Mouse (Mus musculus): ENCODE results near the gene Rce1. TPM values are rescaled to one million over a fixed set of nuclear protein-coding genes. Genes with fewer than 3 reads are reported as not detected.
"Not testable (repeated sequence)": the region's sequence is repeated elsewhere in the genome, so short reads cannot be mapped to it uniquely, and the experiment has no call there.

Rce1 gene
- total and polyA plus RNA-seq, 3 experiments: 32.9 to 52.1 (median 45.3) TPM

DNA sequence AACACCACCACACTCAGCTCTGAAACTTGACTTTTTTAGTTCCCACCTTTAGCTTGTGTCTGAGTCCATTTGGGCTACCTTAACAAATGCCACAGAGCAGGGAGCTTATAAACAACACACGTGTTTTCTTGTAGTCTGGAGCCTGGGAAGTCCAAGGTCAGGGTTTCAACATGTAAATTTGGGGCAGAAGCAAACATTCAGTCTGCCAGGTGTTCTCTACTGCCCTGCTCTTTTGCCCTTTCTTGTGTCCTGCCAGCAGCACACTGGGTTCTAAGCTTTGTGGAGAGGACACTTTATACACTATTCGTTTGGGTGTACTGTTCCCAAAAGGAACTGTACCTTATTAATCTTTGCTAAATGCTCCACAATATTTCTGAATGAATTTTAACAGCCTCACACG, 37.0 kb downstream of the Rce1 start:
- in situ Hi-C loops (cut with MboI; ENCODE audit: low pct_ligation_motif_present, low pct_unique_long_range_greater_than_20kb, low sequenced_read_pairs) (no loop called here), dilution Hi-C loops (cut with MboI; ENCODE audit: extremely low pct_ligation_motif_present, extremely low pct_unique_long_range_greater_than_20kb, low sequenced_read_pairs) (no loop called here)

DNA sequence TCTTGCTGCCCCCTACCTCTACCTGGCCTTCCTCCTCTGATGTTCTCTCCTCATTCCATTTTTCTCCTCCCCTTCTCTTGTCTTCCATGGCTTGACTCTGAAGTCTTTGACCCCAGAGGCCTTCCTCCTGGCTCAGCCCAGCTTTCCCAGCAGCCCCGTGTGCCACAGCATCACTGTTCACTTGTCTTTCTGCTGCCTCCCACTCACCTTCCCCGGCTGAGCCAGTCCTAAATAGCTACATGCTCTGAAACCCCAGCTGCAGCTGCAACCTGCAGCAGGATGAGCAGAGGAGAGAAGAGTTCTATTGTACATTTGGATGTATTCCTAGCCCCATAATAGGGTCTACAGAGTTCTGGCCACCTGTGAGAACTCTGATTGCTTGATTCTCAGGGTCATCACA, 38.0 kb downstream of the Rce1 start:
- H3K27me3 ChIP-seq (replicated peaks): no peaks in the 10 kb centered on the region
- no peaks in the 10 kb centered on the region; a peak in 1 of 4 replicates for H3K4me1 ChIP-seq (ENCODE audit: control insufficient read depth in 1 of 2, insufficient read depth in 2 of 2)
- H3K4me3 ChIP-seq (replicated peaks in 1 of 3; ENCODE audit: low read depth in 2 of 3, low read length in 2 of 3, poor library complexity in 1 of 3): no peak overlapping the region
- dilution Hi-C loops (cut with MboI; ENCODE audit: extremely low pct_ligation_motif_present, extremely low pct_unique_long_range_greater_than_20kb, low sequenced_read_pairs) (no loop called here), in situ Hi-C loops (cut with MboI; ENCODE audit: low pct_ligation_motif_present, low pct_unique_long_range_greater_than_20kb, low sequenced_read_pairs) (no loop called here)
- H3K36me3 ChIP-seq (replicated peaks in 1 of 2; ENCODE audit: control insufficient read depth in 1 of 2, insufficient read depth in 1 of 2, low read length in 1 of 2): no peaks in the 10 kb centered on the region
- no peak overlapping the region for H3K27ac ChIP-seq (ENCODE audit: insufficient read depth, low read depth)
- no peaks in the 10 kb centered on the region for H3K9me3 ChIP-seq (replicated peaks; ENCODE audit: low read length)
- DNase-seq (ENCODE audit: extremely low read depth): no peak
- no peak for TF ChIP-seq ELF1 (IDR thresholded peaks at IDR 0.05; ENCODE audit: low read depth, low read length)
- TF ChIP-seq POLR2A (IDR thresholded peaks at IDR 0.05; ENCODE audit: low read depth, low read length): no peak
- no peak for TF ChIP-seq MAFK (IDR thresholded peaks at IDR 0.05; ENCODE audit: insufficient replicate concordance, low read length)
- TF ChIP-seq EP300 (IDR thresholded peaks at IDR 0.05; ENCODE audit: low read length): no peak
- no peak for TF ChIP-seq JUN (IDR thresholded peaks at IDR 0.05; ENCODE audit: insufficient read depth, low read depth, low read length)
- TF ChIP-seq ETS1 (conservative IDR thresholded peaks at IDR 0.05; ENCODE audit: low read depth, low read length): no peak
- no peak for TF ChIP-seq USF2 (conservative IDR thresholded peaks at IDR 0.05; ENCODE audit: low read depth, low read length)
- no peak for TF ChIP-seq MYC (IDR thresholded peaks at IDR 0.05; ENCODE audit: low read depth, low read length)
- TF ChIP-seq MEF2A (IDR thresholded peaks at IDR 0.05; ENCODE audit: borderline replicate concordance, low read depth, low read length): no peak
- TF ChIP-seq BHLHE40 (IDR thresholded peaks at IDR 0.05; ENCODE audit: low read depth, low read length): no peak
- TF ChIP-seq SIN3A (IDR thresholded peaks at IDR 0.05; ENCODE audit: low read length): no peak
- no peak for TF ChIP-seq MAX (IDR thresholded peaks at IDR 0.05; ENCODE audit: low read length)
- H3K9ac ChIP-seq (ENCODE audit: insufficient read depth, low read depth): no peak overlapping the region
- H3K4me2 ChIP-seq (ENCODE audit: insufficient read depth, low read depth, poor library complexity, severe bottlenecking): no peak overlapping the region
- no peaks in the 10 kb centered on the region for H3K79me2 ChIP-seq (replicated peaks; ENCODE audit: control insufficient read depth, extremely low read depth, insufficient read depth, poor library complexity, severe bottlenecking)

More for the DNA sequence above, 37.0 kb downstream of the Rce1 start:
- no peaks in the 10 kb centered on the region for H3K27me3 ChIP-seq (replicated peaks)
- TF ChIP-seq KAT2A (IDR thresholded peaks at IDR 0.05; ENCODE audit: insufficient replicate concordance, low read length) (no peak), SIN3A (IDR thresholded peaks at IDR 0.05; ENCODE audit: low read length) (no peak), GABPA (IDR thresholded peaks at IDR 0.05; ENCODE audit: insufficient replicate concordance, low read depth, low read length) (no peak), MYC (IDR thresholded peaks at IDR 0.05; ENCODE audit: low read depth, low read length) (no peak), NRF1 (IDR thresholded peaks at IDR 0.05; ENCODE audit: low read depth, low read length) (no peak), MAX (IDR thresholded peaks at IDR 0.05; ENCODE audit: low read length) (no peak), E2F4 (IDR thresholded peaks at IDR 0.05; ENCODE audit: insufficient replicate concordance, low read depth, low read length) (no peak), USF1 (IDR thresholded peaks at IDR 0.05; ENCODE audit: low read depth, low read length) (no peak), JUND (conservative IDR thresholded peaks at IDR 0.05; ENCODE audit: low read depth, low read length) (no peak), TCF12 (IDR thresholded peaks at IDR 0.05; ENCODE audit: low read depth, low read length) (no peak), ZKSCAN1 (IDR thresholded peaks at IDR 0.05; ENCODE audit: borderline replicate concordance, low read depth, low read length) (no peak), BHLHE40 (IDR thresholded peaks at IDR 0.05; ENCODE audit: low read depth, low read length) (no peak), POLR2A (IDR thresholded peaks at IDR 0.05; ENCODE audit: low read depth, low read length) (no peak), JUN (IDR thresholded peaks at IDR 0.05; ENCODE audit: insufficient read depth, low read depth, low read length) (no peak), RCOR1 (conservative IDR thresholded peaks at IDR 0.05; ENCODE audit: low read depth, low read length) (no peak)
- no peaks in the 10 kb centered on the region for H3K36me3 ChIP-seq (replicated peaks in 1 of 2; ENCODE audit: control insufficient read depth in 1 of 2, insufficient read depth in 1 of 2, low read length in 1 of 2)
- no peak for DNase-seq (ENCODE audit: extremely low read depth)
- H3K4me2 ChIP-seq (ENCODE audit: insufficient read depth, low read depth, poor library complexity, severe bottlenecking): no peak overlapping the region
- H3K27ac ChIP-seq (ENCODE audit: insufficient read depth, low read depth): no peak overlapping the region
- H3K9me3 ChIP-seq (replicated peaks; ENCODE audit: low read length): no peaks in the 10 kb centered on the region
- no peak overlapping the region for H3K4me3 ChIP-seq (replicated peaks in 1 of 3; ENCODE audit: low read depth in 2 of 3, low read length in 2 of 3, poor library complexity in 1 of 3)
- H3K4me1 ChIP-seq (ENCODE audit: control insufficient read depth in 1 of 2, insufficient read depth in 2 of 2): no peaks in the 10 kb centered on the region; a peak in 1 of 4 replicates
- H3K9ac ChIP-seq (ENCODE audit: insufficient read depth, low read depth): no peak overlapping the region
- H3K79me2 ChIP-seq (replicated peaks; ENCODE audit: control insufficient read depth, extremely low read depth, insufficient read depth, poor library complexity, severe bottlenecking): no peaks in the 10 kb centered on the region

DNA sequence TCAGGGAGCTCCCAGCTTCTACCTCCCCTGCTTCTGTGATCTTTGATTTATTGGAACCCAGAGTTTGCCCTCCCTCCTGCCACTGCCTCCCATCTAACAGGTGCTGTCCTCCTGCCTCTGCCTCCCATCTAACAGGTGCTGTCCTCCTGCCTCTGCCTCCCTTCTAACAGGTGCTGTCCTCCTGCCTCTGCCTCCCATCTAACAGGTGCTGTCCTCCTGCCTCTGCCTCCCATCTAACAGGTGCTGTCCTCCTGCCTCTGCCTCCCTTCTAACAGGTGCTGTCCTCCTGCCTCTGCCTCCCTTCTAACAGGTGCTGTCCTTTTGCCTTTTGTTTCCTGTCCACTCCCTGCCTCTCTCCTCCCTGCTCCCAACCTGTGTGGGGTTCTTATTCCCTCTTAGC, 38.7 kb downstream of the Rce1 start:
- H3K27ac ChIP-seq (ENCODE audit: insufficient read depth, low read depth); H3K9me3 ChIP-seq (replicated peaks; ENCODE audit: low read length); H3K27me3 ChIP-seq (replicated peaks); dilution Hi-C loops (cut with MboI; ENCODE audit: extremely low pct_ligation_motif_present, extremely low pct_unique_long_range_greater_than_20kb, low sequenced_read_pairs); H3K4me3 ChIP-seq (replicated peaks in 1 of 3; ENCODE audit: low read depth in 2 of 3, low read length in 2 of 3, poor library complexity in 1 of 3); H3K9ac ChIP-seq (ENCODE audit: insufficient read depth, low read depth); H3K4me2 ChIP-seq (ENCODE audit: insufficient read depth, low read depth, poor library complexity, severe bottlenecking); H3K79me2 ChIP-seq (replicated peaks; ENCODE audit: control insufficient read depth, extremely low read depth, insufficient read depth, poor library complexity, severe bottlenecking); H3K4me1 ChIP-seq (ENCODE audit: control insufficient read depth in 1 of 2, insufficient read depth in 2 of 2); H3K36me3 ChIP-seq (replicated peaks in 1 of 2; ENCODE audit: control insufficient read depth in 1 of 2, insufficient read depth in 1 of 2, low read length in 1 of 2); in situ Hi-C loops (cut with MboI; ENCODE audit: low pct_ligation_motif_present, low pct_unique_long_range_greater_than_20kb, low sequenced_read_pairs); DNase-seq (ENCODE audit: extremely low read depth): not testable (repeated sequence)
